Mouse (Mus musculus) gastrocnemius, adult 2 months (tissue): ENCODE results near the gene Siglec1. TPM values are rescaled to one million over a fixed set of nuclear protein-coding genes. Genes with fewer than 3 reads are reported as not detected.
"Not testable (repeated sequence)": the region's sequence is repeated elsewhere in the genome, so short reads cannot be mapped to it uniquely, and the experiment has no call there.

ENCODE experiments used
- DNase-seq: peaks from one replicate; pipeline ENCODE4 v3.0.0; 2022
- H3K27ac ChIP-seq: fragments of 200-600 bp; 2 replicates; pipeline ENCODE4 v1.8.1; 2022; ENCODE audit warnings: mild to moderate bottlenecking
- H3K4me3 ChIP-seq: fragments of 200-600 bp; 2 replicates; pipeline ENCODE4 v1.8.1; 2022; ENCODE audit warnings: mild to moderate bottlenecking, moderate library complexity
- CTCF ChIP-seq: fragments of 200-600 bp; IDR thresholded peaks from 2 replicates; pipeline ENCODE4 v1.8.1; 2022; ENCODE audit warnings: antibody characterized with exemption, mild to moderate bottlenecking, moderate library complexity
- intact Hi-C: fragments of 180-260 bp; cut with DNase I; formaldehyde crosslinking; loops from one replicate; pipeline ENCODE4 v1.15.1; 2025
- microRNA-seq: library from miRNA; unstranded; fragments of <30 nt; microRNA quantifications from one replicate; pipeline ENCODE4 v1.2.0, GENCODE M21; 2021
- total RNA-seq, 2 experiments: library from RNA; stranded (reverse); gene quantifications; 2 replicates each; pipeline ENCODE4 v1.2.3; 2021

Siglec1 gene
- total RNA-seq, 2 experiments from 2014 or later = 0.36 to 0.39 TPM

GRCm38 (mm10) chr2:131038675-131039074, 47.9 kb downstream of the Siglec1 start:
- Histone ChIP-seq H3K4me3 (no peak overlapping the region), H3K27ac (no peak overlapping the region)
- intact Hi-C loops = no loop called here
- TF ChIP-seq CTCF = no peak
- no peak for DNase-seq

GRCm38 (mm10) chr2:131038197-131038596, 48.4 kb downstream of the Siglec1 start:
- no peak overlapping the region for H3K4me3 ChIP-seq
- TF ChIP-seq CTCF = no peak
- DNase-seq = no peak
- intact Hi-C loops = no loop called here
- H3K27ac ChIP-seq = 0 out of 2 replicates have a peak overlapping the region, but pooled peaks have one; percentile 24

GRCm38 (mm10) chr2:131037226-131037990, 49.2 kb downstream of the Siglec1 start:
- Histone ChIP-seq H3K4me3 (no peak overlapping the region), H3K27ac (peak overlapping the region; percentile 51)
- peak; percentile 81 for DNase-seq
- no peak for TF ChIP-seq CTCF
- intact Hi-C loops = no loop called here

- Histone ChIP-seq H3K27ac (peak overlapping the region; percentile 51; the same call in 1 of the 2 replicates), H3K4me3 (no peak overlapping the region)
- DNase-seq = no peak
- intact Hi-C loops = no loop called here
- TF ChIP-seq CTCF = no peak
Measured at GRCm38 (mm10) chr2:131036757-131037156, 49.8 kb downstream of the Siglec1 start.

- no peak for DNase-seq
- TF ChIP-seq CTCF = no peak
- intact Hi-C loops = no loop called here
- no peak overlapping the region for H3K27ac ChIP-seq
- no peak overlapping the region for H3K4me3 ChIP-seq
Measured at GRCm38 (mm10) chr2:131036343-131036742, 50.2 kb downstream of the Siglec1 start.

GRCm38 (mm10) chr2:131031406-131031805, 55.2 kb downstream of the Siglec1 start:
- DNase-seq, intact Hi-C loops, H3K27ac ChIP-seq, H3K4me3 ChIP-seq: not testable (repeated sequence)

- intact Hi-C loops = no loop called here
Measured at GRCm38 (mm10) chr2:131030998-131031397, 55.6 kb downstream of the Siglec1 start.

GRCm38 (mm10) chr2:131030561-131030960, 56.0 kb downstream of the Siglec1 start:
- no peak for DNase-seq
- intact Hi-C loops = no loop called here
- Histone ChIP-seq H3K4me3 (no peak overlapping the region), H3K27ac (no peak overlapping the region)
- no peak for TF ChIP-seq CTCF

More at GRCm38 (mm10) chr2:131030998-131031397, 55.6 kb downstream of the Siglec1 start:
- no peak for TF ChIP-seq CTCF
- H3K27ac ChIP-seq = no peak overlapping the region
- DNase-seq = no peak
- H3K4me3 ChIP-seq = no peak overlapping the region

GRCm38 (mm10) chr2:131029065-131029935, 57.3 kb downstream of the Siglec1 start:
- TF ChIP-seq CTCF = no peak
- intact Hi-C loops = no loop called here
- peak; percentile 53 for DNase-seq
- Histone ChIP-seq H3K27ac (peak overlapping the region; percentile 62), H3K4me3 (no peak overlapping the region)

- no peak for TF ChIP-seq CTCF
- intact Hi-C loops = no loop called here
- Histone ChIP-seq H3K27ac (no peak overlapping the region), H3K4me3 (no peak overlapping the region)
- DNase-seq = no peak
Measured at GRCm38 (mm10) chr2:131026941-131027340, 59.6 kb downstream of the Siglec1 start.

GRCm38 (mm10) chr2:131025230-131025629, 61.3 kb downstream of the Siglec1 start:
- intact Hi-C loops = no loop called here
- no peak for TF ChIP-seq CTCF
- H3K27ac ChIP-seq = no peak overlapping the region
- no peak overlapping the region for H3K4me3 ChIP-seq
- DNase-seq = no peak

Small RNAs within 50 kb of the gene (microRNA-seq; reads per million reads assigned to microRNA genes)
- not detected for gene Mir6973b

Other genes with a start within 250 kb of the Siglec1 start
- gene 4930402H24Rik, start 180.4 kb downstream of the Siglec1 start, total RNA-seq = 1 to 10 TPM; 3.1 to 5.0 TPM
- gene Atrn, start 180.3 kb downstream of the Siglec1 start, total RNA-seq = 10 to 100 TPM; 14.1 to 15.3 TPM
- 1 to 10 TPM; 1.1 to 1.7 TPM for gene Gfra4, start 43.7 kb downstream of the Siglec1 start, total RNA-seq
- 1 to 10 TPM; 2.5 TPM for gene Adam33, start 23.0 kb downstream of the Siglec1 start, total RNA-seq
- 10 to 100 TPM; 11.7 to 14.8 TPM for gene Hspa12b, start 40.5 kb upstream of the Siglec1 start, total RNA-seq
- gene Gm11037, start 46.7 kb upstream of the Siglec1 start, total RNA-seq = not detected
- gene 1700037H04Rik, start 73.3 kb upstream of the Siglec1 start, total RNA-seq = 1 to 10 TPM; 3.6 to 4.5 TPM
- gene Cenpb, start 93.3 kb upstream of the Siglec1 start, total RNA-seq = 10 to 100 TPM; 67.7 to 70.1 TPM
- 1 to 10 TPM; 1.5 TPM for gene Cdc25b, start 100.2 kb upstream of the Siglec1 start, total RNA-seq
- 1 to 10 TPM; 1.3 to 1.6 TPM for gene Spef1, start 100.5 kb upstream of the Siglec1 start, total RNA-seq
- gene Ap5s1, start 120.3 kb upstream of the Siglec1 start, total RNA-seq = 10 to 100 TPM; 15.6 to 21.0 TPM
- gene Mavs, start 147.3 kb upstream of the Siglec1 start, total RNA-seq = 10 to 100 TPM; 40.0 to 56.9 TPM
- 10 to 100 TPM; 22.2 to 24.6 TPM for gene Pank2, start 175.7 kb upstream of the Siglec1 start, total RNA-seq